Mouse (Mus musculus) adrenal gland, adult (tissue): ENCODE results near the gene Rph3a.
"Not testable (repeated sequence)": the region's sequence is repeated elsewhere in the genome, so short reads cannot be mapped to it uniquely, and the experiment has no call there.

Source experiments
- DNase-seq, 2 experiments: peaks; one replicate each; pipeline ENCODE4 v3.0.0; 2022 to 2023; ENCODE audit warnings: low spot score in 1 of 2; ENCODE audit not compliant: inconsistent age in 2 of 2

The Rph3a gene

GRCm38 (mm10) chr5:120919156-120919935, 90.5 kb downstream of the Rph3a start:
- DNase-seq = not testable (repeated sequence)

GRCm38 (mm10) chr5:120914204-120914603, 95.7 kb downstream of the Rph3a start, which contains the start of gene Oas1d:
Gene Oas1d (plus strand): TSS chr5:120914536.
- not testable (repeated sequence) for DNase-seq

GRCm38 (mm10) chr5:120908196-120908920, 101.5 kb downstream of the Rph3a start:
- no peak for DNase-seq

- DNase-seq = peak in 1 of 2 experiments; percentile 32
These were observed 102.8 kb downstream of the Rph3a start, which contains the start of gene Oas1a for GRCm38 (mm10) chr5:120906791-120907733. Gene Oas1a (minus strand): TSS chr5:120907521.

- DNase-seq = no peak
These were observed 107.8 kb downstream of the Rph3a start for GRCm38 (mm10) chr5:120902056-120902455.

- DNase-seq = no peak
These were observed 109.2 kb downstream of the Rph3a start for GRCm38 (mm10) chr5:120900666-120901065.

GRCm38 (mm10) chr5:120898726-120899125, 111.2 kb downstream of the Rph3a start:
- no peak for DNase-seq

GRCm38 (mm10) chr5:120898307-120898706, 111.6 kb downstream of the Rph3a start:
- DNase-seq = no peak

GRCm38 (mm10) chr5:120895231-120895900, 114.5 kb downstream of the Rph3a start:
- no peak for DNase-seq

- not testable (repeated sequence) for DNase-seq
These were observed 115.2 kb downstream of the Rph3a start for GRCm38 (mm10) chr5:120894692-120895091.

- DNase-seq = not testable (repeated sequence)
These were observed 116.0 kb downstream of the Rph3a start for GRCm38 (mm10) chr5:120893866-120894265.

GRCm38 (mm10) chr5:120892243-120892660, 117.6 kb downstream of the Rph3a start:
- DNase-seq = no peak

- not testable (repeated sequence) for DNase-seq
These were observed 118.2 kb downstream of the Rph3a start for GRCm38 (mm10) chr5:120891566-120892242.

GRCm38 (mm10) chr5:120890991-120891390, 118.9 kb downstream of the Rph3a start:
- no peak for DNase-seq
